Mouse (Mus musculus) small intestine, adult 2 months (tissue): ENCODE results near the gene Ncoa5. TPM values are rescaled to one million over a fixed set of nuclear protein-coding genes. Genes with fewer than 3 reads are reported as not detected.

ENCODE experiments used
- H3K27ac ChIP-seq: fragments of 200-500 bp; 2 replicates; pipeline ENCODE4 v1.5.1; 2012; ENCODE audit warnings: low read depth, low read length, control low read depth, inconsistent platforms; ENCODE audit not compliant: insufficient read depth
- H3K27me3 ChIP-seq: fragments of 200-500 bp; 2 replicates; pipeline ENCODE4 v1.6.1; 2012; ENCODE audit warnings: mild to moderate bottlenecking, moderate library complexity, low read length, inconsistent platforms; ENCODE audit not compliant: control insufficient read depth, insufficient read depth
- H3K36me3 ChIP-seq: fragments of 200-500 bp; 2 replicates; pipeline ENCODE4 v1.6.1; 2012; ENCODE audit warnings: mild to moderate bottlenecking, low read length, control low read depth, inconsistent platforms; ENCODE audit not compliant: control insufficient read depth, insufficient read depth
- H3K4me1 ChIP-seq: fragments of 200-500 bp; 2 replicates; pipeline ENCODE4 v1.6.1; 2012; ENCODE audit warnings: low read length, inconsistent platforms, mixed read lengths; ENCODE audit not compliant: control insufficient read depth, insufficient read depth, insufficient read length
- H3K4me3 ChIP-seq: fragments of 200-500 bp; 2 replicates; pipeline ENCODE4 v1.5.1; 2012; ENCODE audit warnings: low read depth, mild to moderate bottlenecking, control low read depth, inconsistent platforms, low read length, moderate library complexity
- CTCF ChIP-seq: fragments of 200-500 bp; IDR thresholded peaks from 2 replicates; pipeline ENCODE4 v1.5.1; 2012; ENCODE audit warnings: low read depth, mild to moderate bottlenecking, control low read depth, inconsistent platforms, low read length, moderate library complexity, mixed read lengths; ENCODE audit not compliant: insufficient replicate concordance, insufficient read length; ENCODE audit errors: extremely low read depth
- POLR2A ChIP-seq: fragments of 200-500 bp; IDR thresholded peaks from 2 replicates; pipeline ENCODE4 v1.6.1; 2012; ENCODE audit warnings: low read depth, mild to moderate bottlenecking, control low read depth, inconsistent platforms, low read length, moderate library complexity
- WGBS: fragments of 180-500 bp; shearing (Covaris S2); methylation state at CpG from one replicate; pipeline ENCODE4 v1.1.7; 2018; 5-methylcytosine and 5-hydroxymethylcytosine counted together
- polyA plus RNA-seq: library from polyadenylated mRNA; depleted of rRNA; stranded (reverse); fragments of >200 nt; gene quantifications from 2 replicates; pipeline ENCODE4 v1.2.3, GENCODE M21; 2012

Gene Ncoa5
- polyA plus RNA-seq, 1 experiment = 16.5 TPM

- WGBS = 24% methylated on average over 11 of the region's 11 CpGs
- Histone ChIP-seq H3K36me3 (no peaks in the 10 kb centered on the region), H3K27me3 (peaks cover 20% of the 10 kb centered on the region; the same call in 1 of the 2 replicates), H3K27ac (no peak overlapping the region), H3K4me1 (no peaks in the 10 kb centered on the region), H3K4me3 (no peak overlapping the region)
- TF ChIP-seq POLR2A = no peak
- TF ChIP-seq CTCF = no peak
Observed at GRCm38 (mm10) chr2:165074081-165074884, 39.6 kb upstream of the Ncoa5 start.

GRCm38 (mm10) chr2:165073381-165073781, 38.7 kb upstream of the Ncoa5 start:
- 17% methylated on average over 9 of the region's 9 CpGs for WGBS
- TF ChIP-seq POLR2A (no peak), CTCF (no peak)
- Histone ChIP-seq H3K4me1 (no peaks in the 10 kb centered on the region), H3K27me3 (peaks cover 11% of the 10 kb centered on the region; the same call in 1 of the 2 replicates), H3K36me3 (no peaks in the 10 kb centered on the region), H3K27ac (no peak overlapping the region), H3K4me3 (no peak overlapping the region)

GRCm38 (mm10) chr2:165070096-165070816, 35.6 kb upstream of the Ncoa5 start:
- Histone ChIP-seq H3K4me3 (no peak overlapping the region), H3K4me1 (no peaks in the 10 kb centered on the region), H3K27me3 (no peaks in the 10 kb centered on the region), H3K27ac (no peak overlapping the region), H3K36me3 (no peaks in the 10 kb centered on the region)
- WGBS = 25% methylated on average over 23 of the region's 23 CpGs
- TF ChIP-seq CTCF = peak; percentile 61; the same call in 1 of the 2 replicates
- no peak for TF ChIP-seq POLR2A

GRCm38 (mm10) chr2:165068806-165069205, 34.1 kb upstream of the Ncoa5 start:
- Histone ChIP-seq H3K4me3 (no peak overlapping the region), H3K4me1 (no peaks in the 10 kb centered on the region), H3K36me3 (no peaks in the 10 kb centered on the region), H3K27ac (no peak overlapping the region), H3K27me3 (no peaks in the 10 kb centered on the region)
- no peak for TF ChIP-seq CTCF
- TF ChIP-seq POLR2A = no peak
- 74% methylated on average over 2 of the region's 2 CpGs for WGBS

GRCm38 (mm10) chr2:165064489-165064888, 29.8 kb upstream of the Ncoa5 start:
- Histone ChIP-seq H3K36me3 (no peaks in the 10 kb centered on the region), H3K4me3 (no peak overlapping the region), H3K27me3 (no peaks in the 10 kb centered on the region), H3K27ac (no peak overlapping the region), H3K4me1 (no peaks in the 10 kb centered on the region)
- TF ChIP-seq CTCF = no peak
- no peak for TF ChIP-seq POLR2A
- WGBS = 63% methylated on average over 7 of the region's 7 CpGs

GRCm38 (mm10) chr2:165061638-165062433, 27.2 kb upstream of the Ncoa5 start:
- 59% methylated on average over 16 of the region's 16 CpGs for WGBS
- H3K27me3 ChIP-seq = no peaks in the 10 kb centered on the region
- no peaks in the 10 kb centered on the region for H3K4me1 ChIP-seq
- H3K36me3 ChIP-seq = no peaks in the 10 kb centered on the region
- H3K4me3 ChIP-seq = no peak overlapping the region
- H3K27ac ChIP-seq = no peak overlapping the region
- TF ChIP-seq POLR2A (no peak), CTCF (no peak)
